28 mouse cellular contexts compared by ENCODE assay signal in genomic region chr2:90500892-90501291, GRCm38 (mm10).
DNase-seq lines count a peak whose midpoint lies in the region; ATAC-seq and TF ChIP-seq lines count a peak whose summit lies in the region.
"Had no signal": no experiment of that assay in that cellular context is flagged by ENCODE, and none has a peak within 500 bp of the region (broad histone marks: within the 10 kb centered on the region; RNA-seq: fewer than 3 reads in every experiment).

No protein-coding gene starts in this region.

- ATAC-seq in stomach, postnatal 0 days (ENCODE audit: low FRiP score, low TSS enrichment): peak; percentile 55
- ATAC-seq: CD4-positive, CD25-positive, alpha-beta regulatory T cell, adult 4 months; forebrain, embryonic 13.5 days; hindbrain, embryonic 16.5 days had no signal

- no peak for DNase-seq in layer of hippocampus, adult 2 months (ENCODE audit: low spot score in 2 of 2)
- no peak for DNase-seq in layer of hippocampus, postnatal 14 days (ENCODE audit: low spot score in 2 of 2)
- DNase-seq in 416B (ENCODE audit: low read depth): peak; percentile 28
- peak; percentile 44 for DNase-seq in Muller cell, postnatal 12 days (ENCODE audit: inconsistent ontology term)
- no peak for DNase-seq in stomach, postnatal 0 days (ENCODE audit: low spot score)
- DNase-seq in spleen, postnatal 36 days (ENCODE audit: low spot score in 2 of 2): no peak
- DNase-seq in neural tube, embryonic 10.5 days (ENCODE audit: extremely low spot score, low spot score): no peak
- DNase-seq: adrenal gland, postnatal 14 days; cerebellum, adult 11 months; cerebellum, adult 9-11 months; heart, adult 11 months; kidney, adult 2 months; kidney, postnatal 36 days; layer of hippocampus, postnatal 36 days; lung, postnatal 14 days; spleen, adult 18-20 months had no signal

- H3K4me1 ChIP-seq in stomach, postnatal 0 days (replicated peaks; ENCODE audit: control insufficient read depth, insufficient read depth): peaks cover 6% of the 10 kb centered on the region
- H3K4me1 ChIP-seq: limb, embryonic 10.5 days; midbrain, embryonic 12.5 days had no signal

- TF ChIP-seq EP300 in stomach, postnatal 0 days (optimal IDR thresholded peaks at IDR 0.05): no peak

- peak overlapping the region; percentile 67 for H3K27ac ChIP-seq in layer of hippocampus, adult 2 months
- H3K27ac ChIP-seq in stomach, postnatal 0 days (replicated peaks): peak overlapping the region; percentile 5; the same call in 1 of the 2 replicates
- H3K27ac ChIP-seq: embryonic facial prominence, embryonic 15.5 days; forebrain, embryonic 13.5 days; heart, embryonic 10.5 days; heart, embryonic 15.5 days; limb, embryonic 10.5 days; limb, embryonic 15.5 days; liver, embryonic 15.5 days; midbrain, embryonic 12.5 days; neural tube, embryonic 15.5 days had no signal

- H3K4me3 ChIP-seq in layer of hippocampus, adult 2 months: no peak overlapping the region
- H3K4me3 ChIP-seq in stomach, postnatal 0 days (ENCODE audit: low read depth, low read length): no peak overlapping the region
- H3K4me3 ChIP-seq: embryonic facial prominence, embryonic 15.5 days; forebrain, embryonic 13.5 days; heart, embryonic 10.5 days; heart, embryonic 15.5 days; limb, embryonic 10.5 days; limb, embryonic 15.5 days; liver, embryonic 15.5 days; midbrain, embryonic 12.5 days; neural tube, embryonic 15.5 days had no signal

- no peaks in the 10 kb centered on the region for H3K9me3 ChIP-seq in stomach, postnatal 0 days (ENCODE audit: control insufficient read depth, low read length)
- H3K9me3 ChIP-seq: embryonic facial prominence, embryonic 15.5 days; forebrain, embryonic 13.5 days; heart, embryonic 10.5 days; heart, embryonic 15.5 days; limb, embryonic 10.5 days; limb, embryonic 15.5 days; liver, embryonic 15.5 days; midbrain, embryonic 12.5 days; neural tube, embryonic 15.5 days had no signal

- no peaks in the 10 kb centered on the region for H3K36me3 ChIP-seq in stomach, postnatal 0 days (ENCODE audit: control insufficient read depth, insufficient read depth, low read length)
- H3K36me3 ChIP-seq: embryonic facial prominence, embryonic 15.5 days; heart, embryonic 10.5 days; heart, embryonic 15.5 days; limb, embryonic 10.5 days; limb, embryonic 15.5 days; liver, embryonic 15.5 days; midbrain, embryonic 12.5 days; neural tube, embryonic 15.5 days had no signal

- H3K27me3 ChIP-seq in stomach, postnatal 0 days (ENCODE audit: control insufficient read depth, insufficient read depth, low read length): no peaks in the 10 kb centered on the region
- H3K27me3 ChIP-seq: embryonic facial prominence, embryonic 15.5 days; forebrain, embryonic 13.5 days; heart, embryonic 15.5 days; liver, embryonic 15.5 days; midbrain, embryonic 12.5 days; neural tube, embryonic 15.5 days had no signal

- H3K4me2 ChIP-seq in stomach, postnatal 0 days (replicated peaks; ENCODE audit: low read depth): no peak overlapping the region
- H3K4me2 ChIP-seq: embryonic facial prominence, embryonic 15.5 days; forebrain, embryonic 13.5 days; heart, embryonic 15.5 days; limb, embryonic 15.5 days; liver, embryonic 15.5 days; lung, embryonic 14.5 days; midbrain, embryonic 12.5 days; neural tube, embryonic 15.5 days had no signal

- no peak for TF ChIP-seq CTCF in layer of hippocampus, adult 2 months (conservative IDR thresholded peaks at IDR 0.05)
- TF ChIP-seq CTCF in stomach, postnatal 0 days (IDR thresholded peaks at IDR 0.05; ENCODE audit: low read depth): no peak

- H3K9ac ChIP-seq in stomach, postnatal 0 days (ENCODE audit: low read length): no peak overlapping the region
- H3K9ac ChIP-seq: embryonic facial prominence, embryonic 15.5 days; forebrain, embryonic 13.5 days; heart, embryonic 15.5 days; limb, embryonic 15.5 days; liver, embryonic 15.5 days; lung, embryonic 14.5 days; midbrain, embryonic 12.5 days; neural tube, embryonic 15.5 days had no signal

Comparison
In these comparisons a context has a peak if more than half of its experiments do, and no peak if none do; other contexts are left out.
1. DNase-seq: peak in 416B (single experiment) and Muller cell, postnatal 12 days (single experiment); none in layer of hippocampus, adult 2 months (0 of 2), layer of hippocampus, postnatal 14 days (0 of 2), stomach, postnatal 0 days (single experiment), spleen, postnatal 36 days (0 of 2) and neural tube, embryonic 10.5 days (single experiment).